Mouse (Mus musculus): ENCODE data around the gene Cyth3.

The Cyth3 gene

DNA sequence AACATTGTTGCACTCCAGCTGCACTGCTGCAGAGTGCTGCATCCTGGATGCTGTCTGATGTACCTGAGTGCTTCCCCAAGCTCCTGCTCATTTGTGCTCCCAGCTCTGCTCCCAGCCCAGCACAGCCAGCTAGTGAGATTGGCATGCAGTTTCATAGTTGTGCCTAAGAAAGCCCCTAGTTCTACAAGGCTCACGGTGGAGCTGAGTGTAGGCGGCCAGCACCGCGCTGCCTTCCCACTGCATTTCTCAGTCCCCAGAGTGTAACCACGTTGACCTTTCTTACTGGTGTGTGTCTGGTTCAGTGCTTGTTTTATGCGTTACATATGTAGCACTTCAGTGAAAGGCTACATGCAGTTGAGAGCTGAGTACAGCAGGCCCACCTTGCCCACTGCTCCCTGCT lies 61.4 kb downstream of the Cyth3 start:
- Histone ChIP-seq H3K27me3 (ENCODE audit: insufficient read depth, low read length) (no peaks in the 10 kb centered on the region), H3K4me3 (replicated peaks; ENCODE audit: low read length) (peak overlapping the region; percentile 32; the same call in 1 of the 2 replicates), H3K4me1 (replicated peaks; ENCODE audit: low read depth, low read length) (peaks cover 27% of the 10 kb centered on the region), H3K9me3 (ENCODE audit: low read length) (no peaks in the 10 kb centered on the region), H3K36me3 (ENCODE audit: insufficient read depth, low read length) (peaks cover 5% of the 10 kb centered on the region; the same call in 1 of the 2 replicates)
- no peak for TF ChIP-seq NANOG (IDR thresholded peaks at IDR 0.05; ENCODE audit: borderline replicate concordance, low read length)
- TF ChIP-seq POU5F1 (IDR thresholded peaks at IDR 0.05; ENCODE audit: borderline replicate concordance, low read length), result no peak
- TF ChIP-seq CTCF (conservative IDR thresholded peaks at IDR 0.05; ENCODE audit: low read length), result no peak

DNA sequence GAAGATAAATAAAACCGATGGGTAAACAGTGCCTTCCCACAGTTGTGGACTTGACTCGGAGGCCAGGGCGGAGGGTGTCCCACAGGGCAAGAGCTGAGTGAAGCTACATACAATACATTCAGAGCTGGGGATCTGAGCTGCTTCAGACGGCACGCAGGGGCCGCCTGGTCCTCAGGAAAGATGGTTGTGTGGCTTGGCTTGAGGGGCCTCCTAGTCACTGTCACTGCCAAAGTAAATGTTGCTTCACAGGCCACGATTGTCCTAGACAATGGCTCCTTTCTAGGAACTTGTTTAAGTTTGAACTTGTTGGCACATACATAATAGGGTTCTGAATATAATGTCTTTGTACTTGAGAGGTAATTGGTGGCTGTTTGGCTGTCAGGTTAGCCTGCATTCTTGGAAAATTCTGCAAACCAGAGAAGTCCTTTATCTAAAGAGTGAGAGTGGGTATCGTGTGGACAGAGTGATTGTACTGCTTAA lies 62.7 kb downstream of the Cyth3 start:
- Histone ChIP-seq H3K27me3 (ENCODE audit: insufficient read depth, low read length) (no peaks in the 10 kb centered on the region), H3K9me3 (ENCODE audit: low read length) (no peaks in the 10 kb centered on the region), H3K36me3 (ENCODE audit: insufficient read depth, low read length) (peaks cover 5% of the 10 kb centered on the region; the same call in 1 of the 2 replicates), H3K4me1 (replicated peaks; ENCODE audit: low read depth, low read length) (peaks cover 22% of the 10 kb centered on the region), H3K4me3 (replicated peaks; ENCODE audit: low read length) (no peak overlapping the region)
- no peak for TF ChIP-seq POU5F1 (IDR thresholded peaks at IDR 0.05; ENCODE audit: borderline replicate concordance, low read length)
- TF ChIP-seq CTCF (conservative IDR thresholded peaks at IDR 0.05; ENCODE audit: low read length), result no peak
- TF ChIP-seq NANOG (IDR thresholded peaks at IDR 0.05; ENCODE audit: borderline replicate concordance, low read length), result no peak

DNA sequence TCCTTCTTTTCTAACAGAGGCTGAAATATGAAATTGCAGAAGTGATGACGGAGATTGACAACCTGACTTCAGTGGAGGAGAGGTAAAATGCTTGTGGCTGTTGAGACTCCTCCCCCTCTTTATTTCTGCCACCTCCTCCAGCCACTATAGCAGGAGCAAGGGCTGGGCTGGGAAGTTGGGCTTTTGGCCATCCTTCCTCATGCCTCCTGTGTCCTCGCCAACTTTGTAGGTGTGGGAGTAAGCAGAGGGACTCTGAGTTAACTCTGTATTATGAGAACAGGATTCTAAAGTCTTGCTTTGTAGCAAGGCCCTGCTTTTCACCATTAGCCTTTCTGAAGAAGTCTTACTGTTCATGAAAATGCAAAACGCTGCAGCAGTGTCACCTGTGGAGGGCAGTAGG lies 64.2 kb downstream of the Cyth3 start:
- TF ChIP-seq NANOG (IDR thresholded peaks at IDR 0.05; ENCODE audit: borderline replicate concordance, low read length) (no peak), CTCF (conservative IDR thresholded peaks at IDR 0.05; ENCODE audit: low read length) (no peak), POU5F1 (IDR thresholded peaks at IDR 0.05; ENCODE audit: borderline replicate concordance, low read length) (no peak)
- H3K27me3 ChIP-seq (ENCODE audit: insufficient read depth, low read length), result no peaks in the 10 kb centered on the region
- H3K36me3 ChIP-seq (ENCODE audit: insufficient read depth, low read length), result peaks cover 5% of the 10 kb centered on the region; the same call in 1 of the 2 replicates
- H3K9me3 ChIP-seq (ENCODE audit: low read length), result no peaks in the 10 kb centered on the region
- H3K4me1 ChIP-seq (replicated peaks; ENCODE audit: low read depth, low read length), result peaks cover 19% of the 10 kb centered on the region
- H3K4me3 ChIP-seq (replicated peaks; ENCODE audit: low read length), result no peak overlapping the region

DNA sequence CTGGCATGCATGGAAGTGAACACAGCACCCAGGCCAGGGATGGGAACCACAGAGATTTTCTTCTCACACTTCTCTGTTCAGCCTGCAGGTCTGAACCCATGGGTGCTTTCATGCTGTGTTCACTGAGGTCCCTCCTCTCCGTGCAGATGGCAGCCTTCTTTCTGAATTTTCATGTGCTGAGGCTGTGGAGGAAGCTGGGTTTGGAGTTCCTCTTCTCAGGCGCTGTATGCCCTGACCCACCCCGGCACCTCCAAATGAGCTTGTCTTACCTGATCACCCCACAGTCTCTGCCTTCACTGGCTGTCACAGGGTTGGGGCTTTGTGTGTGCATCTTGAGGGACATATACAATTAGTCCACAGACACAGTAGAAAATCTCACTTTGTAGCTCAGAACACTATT lies 65.3 kb downstream of the Cyth3 start:
- no peaks in the 10 kb centered on the region for H3K27me3 ChIP-seq (ENCODE audit: insufficient read depth, low read length)
- peaks cover 5% of the 10 kb centered on the region; the same call in 1 of the 2 replicates for H3K36me3 ChIP-seq (ENCODE audit: insufficient read depth, low read length)
- H3K4me3 ChIP-seq (replicated peaks; ENCODE audit: low read length), result no peak overlapping the region
- peaks cover 19% of the 10 kb centered on the region for H3K4me1 ChIP-seq (replicated peaks; ENCODE audit: low read depth, low read length)
- no peak for TF ChIP-seq CTCF (conservative IDR thresholded peaks at IDR 0.05; ENCODE audit: low read length)
- TF ChIP-seq NANOG (IDR thresholded peaks at IDR 0.05; ENCODE audit: borderline replicate concordance, low read length), result no peak
- TF ChIP-seq POU5F1 (IDR thresholded peaks at IDR 0.05; ENCODE audit: borderline replicate concordance, low read length), result no peak
- H3K9me3 ChIP-seq (ENCODE audit: low read length), result no peaks in the 10 kb centered on the region

DNA sequence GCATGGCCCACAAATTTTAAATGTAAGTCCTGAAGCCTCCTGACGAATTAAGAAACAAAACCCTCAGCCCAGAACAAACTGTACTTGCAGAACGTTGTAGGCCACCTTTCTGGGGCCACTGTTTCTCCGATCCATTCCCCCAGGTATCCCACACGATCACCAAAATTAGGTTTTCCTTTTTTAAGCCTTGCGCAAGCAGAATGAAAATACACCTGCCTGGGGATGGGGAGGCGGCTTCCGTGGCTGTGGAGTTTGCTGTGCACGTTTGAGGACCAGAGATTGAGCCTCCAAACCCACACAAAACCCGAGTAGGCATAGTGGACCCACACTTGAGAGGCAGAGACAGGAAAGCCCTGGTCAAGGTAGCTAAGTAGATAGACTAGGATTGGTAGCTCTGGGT lies 68.1 kb downstream of the Cyth3 start:
- H3K9me3 ChIP-seq (ENCODE audit: low read length), result no peaks in the 10 kb centered on the region
- H3K4me3 ChIP-seq (replicated peaks; ENCODE audit: low read length), result no peak overlapping the region
- peaks cover 5% of the 10 kb centered on the region; the same call in 1 of the 2 replicates for H3K36me3 ChIP-seq (ENCODE audit: insufficient read depth, low read length)
- no peak for TF ChIP-seq NANOG (IDR thresholded peaks at IDR 0.05; ENCODE audit: borderline replicate concordance, low read length)
- no peak for TF ChIP-seq CTCF (conservative IDR thresholded peaks at IDR 0.05; ENCODE audit: low read length)
- no peak for TF ChIP-seq POU5F1 (IDR thresholded peaks at IDR 0.05; ENCODE audit: borderline replicate concordance, low read length)
- H3K4me1 ChIP-seq (replicated peaks; ENCODE audit: low read depth, low read length), result peaks cover 3% of the 10 kb centered on the region; the same call in 1 of the 2 replicates
- H3K27me3 ChIP-seq (ENCODE audit: insufficient read depth, low read length), result no peaks in the 10 kb centered on the region

DNA sequence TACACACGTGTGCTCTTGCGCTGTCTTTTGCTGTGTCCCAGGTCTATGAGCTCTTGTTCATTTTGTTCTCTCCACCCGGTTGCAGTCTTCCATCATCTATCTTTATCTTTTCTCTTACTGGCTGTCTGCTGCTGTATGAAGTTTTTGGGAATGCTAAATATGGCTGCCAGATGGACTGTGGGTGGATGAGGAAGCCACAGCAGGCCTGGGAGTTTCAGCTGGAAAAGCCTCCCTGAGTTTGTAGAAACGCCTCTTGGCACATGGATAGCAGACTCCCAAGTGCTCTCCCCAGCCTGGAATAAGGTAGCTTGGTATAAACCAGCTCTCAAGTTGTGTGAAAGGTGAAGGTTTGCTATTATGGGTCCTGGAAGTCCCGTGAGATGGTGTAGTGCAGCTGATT lies 68.7 kb downstream of the Cyth3 start:
- H3K4me3 ChIP-seq (replicated peaks; ENCODE audit: low read length), result no peak overlapping the region
- H3K4me1 ChIP-seq (replicated peaks; ENCODE audit: low read depth, low read length), result peaks cover 3% of the 10 kb centered on the region; the same call in 1 of the 2 replicates
- H3K9me3 ChIP-seq (ENCODE audit: low read length), result no peaks in the 10 kb centered on the region
- peaks cover 5% of the 10 kb centered on the region; the same call in 1 of the 2 replicates for H3K36me3 ChIP-seq (ENCODE audit: insufficient read depth, low read length)
- no peaks in the 10 kb centered on the region for H3K27me3 ChIP-seq (ENCODE audit: insufficient read depth, low read length)
- TF ChIP-seq CTCF (conservative IDR thresholded peaks at IDR 0.05; ENCODE audit: low read length) (no peak), NANOG (IDR thresholded peaks at IDR 0.05; ENCODE audit: borderline replicate concordance, low read length) (no peak), POU5F1 (IDR thresholded peaks at IDR 0.05; ENCODE audit: borderline replicate concordance, low read length) (no peak)

DNA sequence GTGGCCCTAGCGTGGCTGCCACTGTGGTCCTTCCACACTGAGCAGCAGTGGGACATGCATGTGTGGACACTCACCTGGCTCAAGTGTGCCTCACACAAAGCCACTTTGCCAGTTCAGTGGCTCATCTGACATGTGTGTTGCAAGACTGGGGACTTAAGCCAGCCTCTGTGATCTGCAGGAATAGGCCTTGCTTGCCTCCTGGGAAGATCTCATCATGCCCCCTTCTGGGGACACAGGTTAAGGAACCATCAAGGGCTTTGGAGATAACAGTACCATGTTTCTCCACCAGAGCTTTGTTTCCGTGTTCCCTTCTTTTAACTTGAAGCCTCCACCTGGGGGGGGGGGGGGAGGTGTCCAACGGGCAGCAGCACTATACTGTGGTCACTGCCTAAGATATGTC lies 74.1 kb downstream of the Cyth3 start:
- Histone ChIP-seq H3K9me3 (ENCODE audit: low read length) (0 out of 2 replicates have a peak, but pooled peaks cover under 1% of the 10 kb centered on the region), H3K27me3 (ENCODE audit: insufficient read depth, low read length) (no peaks in the 10 kb centered on the region), H3K4me3 (replicated peaks; ENCODE audit: low read length) (no peak overlapping the region), H3K36me3 (ENCODE audit: insufficient read depth, low read length) (peaks cover 11% of the 10 kb centered on the region), H3K4me1 (replicated peaks; ENCODE audit: low read depth, low read length) (no peaks in the 10 kb centered on the region)
- no peak for TF ChIP-seq NANOG (IDR thresholded peaks at IDR 0.05; ENCODE audit: borderline replicate concordance, low read length)
- 0 out of 2 replicates have a peak, but pooled peaks have one; percentile 20 for TF ChIP-seq CTCF (conservative IDR thresholded peaks at IDR 0.05; ENCODE audit: low read length)
- TF ChIP-seq POU5F1 (IDR thresholded peaks at IDR 0.05; ENCODE audit: borderline replicate concordance, low read length), result no peak

DNA sequence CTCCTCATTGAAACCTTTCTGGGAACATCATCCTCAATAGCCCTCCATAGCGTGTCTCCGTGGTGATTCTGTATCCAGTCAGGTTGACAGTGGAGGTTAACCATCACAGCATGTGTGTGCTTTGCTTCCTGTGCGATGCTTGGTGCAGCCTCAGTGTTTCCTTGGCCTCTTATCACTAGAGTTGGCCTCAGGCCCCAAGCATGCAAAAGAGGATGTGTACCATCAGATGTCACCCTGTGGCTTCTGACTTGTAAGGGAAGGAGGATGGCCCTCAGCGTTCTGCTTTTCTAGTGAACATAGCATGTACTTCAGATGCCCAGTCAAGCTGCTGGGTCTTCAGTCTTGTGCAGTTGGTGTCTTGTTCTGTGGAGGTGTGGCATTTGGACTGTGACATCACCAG lies 76.2 kb downstream of the Cyth3 start:
- Histone ChIP-seq H3K4me1 (replicated peaks; ENCODE audit: low read depth, low read length) (no peaks in the 10 kb centered on the region), H3K36me3 (ENCODE audit: insufficient read depth, low read length) (peaks cover 18% of the 10 kb centered on the region), H3K4me3 (replicated peaks; ENCODE audit: low read length) (no peak overlapping the region)

DNA sequence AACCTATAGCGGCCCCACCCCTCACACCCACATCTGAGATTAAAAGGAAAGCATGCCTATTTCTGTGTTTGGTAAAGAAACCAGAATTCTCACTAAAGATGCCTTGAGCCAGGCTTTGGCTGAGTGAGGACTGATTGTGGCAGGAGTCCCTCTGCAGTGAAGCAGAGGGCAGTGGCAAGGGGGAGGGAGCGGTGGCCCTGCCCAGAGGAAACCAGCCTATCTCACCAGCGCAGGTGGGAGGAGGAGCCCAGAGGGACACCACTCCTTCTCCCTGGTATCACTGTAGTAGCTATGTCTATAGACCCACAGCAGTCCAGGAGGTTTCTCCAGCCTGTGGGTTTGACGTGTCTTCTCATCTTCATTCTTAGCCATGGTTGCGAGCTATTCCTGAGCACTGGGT lies 78.0 kb downstream of the Cyth3 start:
- peaks cover 21% of the 10 kb centered on the region for H3K36me3 ChIP-seq (ENCODE audit: insufficient read depth, low read length)
- H3K9me3 ChIP-seq (ENCODE audit: low read length), result 0 out of 2 replicates have a peak, but pooled peaks cover 3% of the 10 kb centered on the region
- H3K27me3 ChIP-seq (ENCODE audit: insufficient read depth, low read length), result no peaks in the 10 kb centered on the region
- H3K4me3 ChIP-seq (replicated peaks; ENCODE audit: low read length), result no peak overlapping the region
- H3K4me1 ChIP-seq (replicated peaks; ENCODE audit: low read depth, low read length), result no peaks in the 10 kb centered on the region
- TF ChIP-seq POU5F1 (IDR thresholded peaks at IDR 0.05; ENCODE audit: borderline replicate concordance, low read length), result no peak
- TF ChIP-seq CTCF (conservative IDR thresholded peaks at IDR 0.05; ENCODE audit: low read length), result no peak
- TF ChIP-seq NANOG (IDR thresholded peaks at IDR 0.05; ENCODE audit: borderline replicate concordance, low read length), result no peak

More for the DNA sequence above, 76.2 kb downstream of the Cyth3 start:
- Histone ChIP-seq H3K27me3 (ENCODE audit: insufficient read depth, low read length) (no peaks in the 10 kb centered on the region), H3K9me3 (ENCODE audit: low read length) (0 out of 2 replicates have a peak, but pooled peaks cover 3% of the 10 kb centered on the region)
- TF ChIP-seq POU5F1 (IDR thresholded peaks at IDR 0.05; ENCODE audit: borderline replicate concordance, low read length) (no peak), CTCF (conservative IDR thresholded peaks at IDR 0.05; ENCODE audit: low read length) (no peak), NANOG (IDR thresholded peaks at IDR 0.05; ENCODE audit: borderline replicate concordance, low read length) (no peak)

Data from E14TG2a.4 (cell line).